Mouse (Mus musculus) heart, adult 2 months (tissue): Measurements from ENCODE around the gene Foxf1. TPM values are rescaled to one million over a fixed set of nuclear protein-coding genes. Genes with fewer than 3 reads are reported as not detected.

Experiments
- DNase-seq, 2 experiments: peaks; one replicate each; pipeline ENCODE4 v3.0.0; 2021
- H3K27ac ChIP-seq: fragments of 200-600 bp; 2 replicates; pipeline ENCODE4 v1.8.1; 2022
- H3K27me3 ChIP-seq: fragments of 200-500 bp; 2 replicates; pipeline ENCODE4 v1.6.1; 2012; ENCODE audit warnings: mild to moderate bottlenecking, low read length, inconsistent platforms, mixed read lengths; ENCODE audit not compliant: control insufficient read depth, insufficient read depth
- H3K36me3 ChIP-seq: fragments of 200-500 bp; 2 replicates; pipeline ENCODE4 v1.6.1; 2012; ENCODE audit warnings: low read length, inconsistent platforms; ENCODE audit not compliant: control insufficient read depth, insufficient read depth
- H3K4me1 ChIP-seq: fragments of 200-500 bp; 2 replicates; pipeline ENCODE4 v1.6.1; 2011; ENCODE audit warnings: low read length; ENCODE audit not compliant: control insufficient read depth, insufficient read depth
- H3K4me3 ChIP-seq: fragments of 200-600 bp; 2 replicates; pipeline ENCODE4 v1.8.1; 2022
- H3K79me2 ChIP-seq: fragments of 200-500 bp; replicated peaks from 2 replicates; pipeline ENCODE4 v1.6.1; 2012; ENCODE audit warnings: mild to moderate bottlenecking, inconsistent platforms, low read length, moderate library complexity, mixed read lengths; ENCODE audit not compliant: control insufficient read depth, insufficient read depth
- H3K9ac ChIP-seq: fragments of 200-500 bp; 2 replicates; pipeline ENCODE4 v1.6.1; 2012; ENCODE audit warnings: low read depth, mild to moderate bottlenecking, control low read depth, inconsistent platforms, low read length, mixed read lengths
- CTCF ChIP-seq: fragments of 200-600 bp; IDR thresholded peaks from 2 replicates; pipeline ENCODE4 v1.8.1; 2022; ENCODE audit warnings: antibody characterized with exemption, mild to moderate bottlenecking, moderate library complexity
- EP300 ChIP-seq: fragments of 200-500 bp; IDR thresholded peaks from 2 replicates; pipeline ENCODE4 v1.6.1; 2011; ENCODE audit warnings: low read depth, low read length, control low read depth; ENCODE audit not compliant: insufficient read depth
- POLR2A ChIP-seq: fragments of 200-500 bp; IDR thresholded peaks from 2 replicates; pipeline ENCODE4 v1.6.1; 2011; ENCODE audit warnings: mild to moderate bottlenecking, low read depth, low read length, control low read depth; ENCODE audit not compliant: insufficient read depth
- WGBS: fragments of 180-500 bp; shearing (Covaris S2); methylation state at CpG from one replicate; pipeline ENCODE4 v1.1.7; 2018; 5-methylcytosine and 5-hydroxymethylcytosine counted together
- intact Hi-C: fragments of 180-260 bp; cut with DNase I; formaldehyde crosslinking; loops from one replicate; pipeline ENCODE4 v1.15.1; 2025
- polyA plus RNA-seq: library from polyadenylated mRNA; depleted of rRNA; stranded (reverse); fragments of >200 nt; gene quantifications from 2 replicates; pipeline ENCODE4 v1.2.3, GENCODE M21; 2012
- total RNA-seq, 2 experiments: library from RNA; stranded (reverse); gene quantifications; 2 replicates each; pipeline ENCODE4 v1.2.3; 2021

Foxf1 gene
- total and polyA plus RNA-seq, 3 experiments, result 0.13 to 1.2 (median 0.43) TPM

- WGBS, result 47% methylated on average over 18 of the region's 18 CpGs
- H3K4me3 ChIP-seq, result 0 out of 2 replicates have a peak overlapping the region, but pooled peaks have one; percentile 23
- H3K4me1 ChIP-seq, result no peaks in the 10 kb centered on the region; the same call in 1 of the 2 replicates
- peaks cover 20% of the 10 kb centered on the region for H3K27me3 ChIP-seq
- H3K27ac ChIP-seq, result no peak overlapping the region; the same call in 1 of the 2 replicates
- H3K9ac ChIP-seq, result peak overlapping the region; percentile 45; the same call in 1 of the 2 replicates
- no peak for TF ChIP-seq POLR2A
- no peak for TF ChIP-seq CTCF
- no peak for TF ChIP-seq EP300
- intact Hi-C loops, result no loop called here
- no peaks in the 10 kb centered on the region for H3K79me2 ChIP-seq
- no peak for DNase-seq
- H3K36me3 ChIP-seq, result no peaks in the 10 kb centered on the region
These were observed 34.6 kb downstream of the Foxf1 start for GRCm38 (mm10) chr8:121118634-121119420.

- WGBS, result 51% methylated on average over 12 of the region's 12 CpGs
- intact Hi-C loops, result no loop called here
- no peak overlapping the region for H3K4me3 ChIP-seq
- no peak overlapping the region; the same call in none of the 2 replicates for H3K27ac ChIP-seq
- H3K27me3 ChIP-seq, result peaks cover 20% of the 10 kb centered on the region
- no peak for DNase-seq
- no peak overlapping the region for H3K9ac ChIP-seq
- H3K4me1 ChIP-seq, result no peaks in the 10 kb centered on the region; the same call in 1 of the 2 replicates
- H3K79me2 ChIP-seq, result no peaks in the 10 kb centered on the region
- TF ChIP-seq POLR2A, result no peak
- no peak for TF ChIP-seq CTCF
- TF ChIP-seq EP300, result no peak
- no peaks in the 10 kb centered on the region for H3K36me3 ChIP-seq
These were observed 35.7 kb downstream of the Foxf1 start for GRCm38 (mm10) chr8:121119635-121120455.

- no peaks in the 10 kb centered on the region for H3K79me2 ChIP-seq
- no peak for DNase-seq
- no peaks in the 10 kb centered on the region for H3K36me3 ChIP-seq
- H3K4me1 ChIP-seq, result no peaks in the 10 kb centered on the region
- H3K27ac ChIP-seq, result no peak overlapping the region; the same call in 1 of the 2 replicates
- H3K9ac ChIP-seq, result no peak overlapping the region
- TF ChIP-seq POLR2A, result no peak
- no peak for TF ChIP-seq CTCF
- no peak for TF ChIP-seq EP300
- peaks cover 17% of the 10 kb centered on the region for H3K27me3 ChIP-seq
- intact Hi-C loops, result no loop called here
- H3K4me3 ChIP-seq, result no peak overlapping the region
- WGBS, result 52% methylated on average over 17 of the region's 17 CpGs
These were observed 36.6 kb downstream of the Foxf1 start for GRCm38 (mm10) chr8:121120456-121121419.

GRCm38 (mm10) chr8:121121704-121122103, 37.5 kb downstream of the Foxf1 start:
- intact Hi-C loops, result no loop called here
- H3K27me3 ChIP-seq, result peaks cover 15% of the 10 kb centered on the region
- H3K9ac ChIP-seq, result no peak overlapping the region
- no peaks in the 10 kb centered on the region for H3K36me3 ChIP-seq
- no peak for TF ChIP-seq EP300
- TF ChIP-seq POLR2A, result no peak
- TF ChIP-seq CTCF, result no peak
- H3K4me3 ChIP-seq, result no peak overlapping the region
- DNase-seq, result no peak
- H3K79me2 ChIP-seq, result no peaks in the 10 kb centered on the region
- H3K4me1 ChIP-seq, result no peaks in the 10 kb centered on the region
- 68% methylated on average over 8 of the region's 8 CpGs for WGBS
- no peak overlapping the region for H3K27ac ChIP-seq

GRCm38 (mm10) chr8:121122368-121122767, 38.2 kb downstream of the Foxf1 start:
- Histone ChIP-seq H3K4me3 (no peak overlapping the region), H3K79me2 (no peaks in the 10 kb centered on the region), H3K4me1 (no peaks in the 10 kb centered on the region), H3K9ac (no peak overlapping the region), H3K27me3 (peaks cover 9% of the 10 kb centered on the region), H3K36me3 (no peaks in the 10 kb centered on the region), H3K27ac (no peak overlapping the region)
- no peak for TF ChIP-seq EP300
- TF ChIP-seq CTCF, result no peak
- TF ChIP-seq POLR2A, result no peak
- no peak for DNase-seq
- intact Hi-C loops, result no loop called here
- 60% methylated on average over 7 of the region's 7 CpGs for WGBS
